ENCODE assay signal across 9 mouse cellular contexts in the genomic region with DNA sequence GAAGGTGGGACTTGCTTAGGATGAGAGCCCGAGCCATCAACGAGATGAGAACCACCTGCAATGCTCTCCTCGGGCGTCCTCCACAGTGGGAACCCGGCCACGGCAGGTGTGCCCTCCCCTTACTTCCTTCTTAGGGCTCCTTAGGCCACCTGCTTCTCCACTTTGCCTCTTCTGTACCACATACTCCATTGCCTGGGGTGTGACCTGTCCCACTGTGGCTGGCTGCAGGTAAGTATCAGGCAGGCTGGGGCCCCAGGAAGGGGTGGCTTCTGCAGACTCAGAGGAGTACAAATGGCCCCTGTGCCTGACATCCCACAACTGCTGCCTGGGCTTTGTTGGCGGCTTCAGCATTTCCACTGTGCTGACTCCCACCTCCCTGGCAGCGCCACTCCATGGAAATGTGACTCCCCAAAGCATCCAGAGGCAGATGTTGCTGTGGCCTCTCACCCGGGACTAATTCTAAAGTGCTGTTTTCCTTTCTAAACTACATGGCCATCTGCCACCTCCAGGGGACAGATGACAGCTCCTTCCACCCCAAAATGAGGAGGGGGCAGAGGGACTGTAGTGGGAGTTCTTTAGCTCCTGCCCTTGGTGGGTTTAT. TPM values are rescaled to one million over a fixed set of nuclear protein-coding genes. Genes with fewer than 3 reads are reported as not detected.
A peak's percentile ranks its signal among the peaks of the same experiment; 100 is the strongest.
DNase-seq lines count a peak whose midpoint lies in the region; ATAC-seq and TF ChIP-seq lines count a peak whose summit lies in the region.
"Had no signal": no experiment of that assay in that cellular context is flagged by ENCODE, and none has a peak within 500 bp of the region (broad histone marks: within the 10 kb centered on the region; RNA-seq: fewer than 3 reads in every experiment).

No protein-coding gene starts in this region.

- peaks cover 68% of the 10 kb centered on the region for H3K4me1 ChIP-seq in heart, embryonic 11.5 days (ENCODE audit: control insufficient read depth, insufficient read depth, low read length)
- peaks cover 100% of the 10 kb centered on the region for H3K4me1 ChIP-seq in hindbrain, embryonic 10.5 days (replicated peaks)
- peaks cover 90% of the 10 kb centered on the region for H3K4me1 ChIP-seq in midbrain, embryonic 14.5 days (ENCODE audit: control insufficient read depth, insufficient read depth, low read length)
- H3K4me1 ChIP-seq in liver, postnatal 0 days (ENCODE audit: insufficient read depth), result peaks cover 74% of the 10 kb centered on the region

- ATAC-seq in heart, embryonic 11.5 days (replicated peaks; ENCODE audit: insufficient number of reproducible peaks, low FRiP score, low TSS enrichment), result no peak
- no peak for ATAC-seq in midbrain, embryonic 14.5 days (ENCODE audit: low FRiP score, low TSS enrichment)
- ATAC-seq in monocyte, adult 5-6 weeks (replicated peaks; ENCODE audit: insufficient number of reproducible peaks, low FRiP score, low TSS enrichment, poor library complexity, severe bottlenecking), result no peak
- ATAC-seq in liver, postnatal 0 days, result no peak

- no peak overlapping the region for H3K4me3 ChIP-seq in heart, embryonic 11.5 days (ENCODE audit: low read depth, low read length)
- peak overlapping the region; percentile 43 for H3K4me3 ChIP-seq in hindbrain, embryonic 10.5 days
- no peak overlapping the region for H3K4me3 ChIP-seq in midbrain, embryonic 14.5 days (replicated peaks; ENCODE audit: low read depth, low read length)
- no peak overlapping the region for H3K4me3 ChIP-seq in liver, postnatal 0 days (ENCODE audit: low read depth, low read length)

- H3K27me3 ChIP-seq in heart, embryonic 11.5 days (ENCODE audit: control insufficient read depth, insufficient read depth, low read length), result no peaks in the 10 kb centered on the region
- H3K27me3 ChIP-seq in hindbrain, embryonic 10.5 days (ENCODE audit: insufficient read depth, poor library complexity, severe bottlenecking), result no peaks in the 10 kb centered on the region
- no peaks in the 10 kb centered on the region for H3K27me3 ChIP-seq in midbrain, embryonic 14.5 days (ENCODE audit: control insufficient read depth, insufficient read depth, low read length)
- no peaks in the 10 kb centered on the region for H3K27me3 ChIP-seq in liver, postnatal 0 days (ENCODE audit: insufficient read depth, low read length)

- TF ChIP-seq EP300 in liver, postnatal 0 days (IDR thresholded peaks at IDR 0.05; ENCODE audit: low read depth), result no peak

- no peak overlapping the region for H3K4me2 ChIP-seq in heart, embryonic 11.5 days
- H3K4me2 ChIP-seq in midbrain, embryonic 14.5 days (ENCODE audit: low read length), result peak overlapping the region; percentile 37
- no peak overlapping the region for H3K4me2 ChIP-seq in liver, postnatal 0 days (ENCODE audit: low read depth, low read length)

- H3K36me3 ChIP-seq in heart, embryonic 11.5 days (ENCODE audit: control insufficient read depth, insufficient read depth, low read length), result peaks cover 3% of the 10 kb centered on the region; the same call in 1 of the 2 replicates
- H3K36me3 ChIP-seq in hindbrain, embryonic 10.5 days, result peaks cover 56% of the 10 kb centered on the region
- H3K36me3 ChIP-seq in midbrain, embryonic 14.5 days (ENCODE audit: control insufficient read depth, insufficient read depth, low read length), result peaks cover 9% of the 10 kb centered on the region
- H3K36me3 ChIP-seq in liver, postnatal 0 days (replicated peaks; ENCODE audit: insufficient read depth, low read length), result no peaks in the 10 kb centered on the region

- H3K27ac ChIP-seq in heart, embryonic 11.5 days (ENCODE audit: low read depth, low read length), result peak overlapping the region; percentile 71
- H3K27ac ChIP-seq in hindbrain, embryonic 10.5 days, result peak overlapping the region; percentile 97
- peak overlapping the region; percentile 85 for H3K27ac ChIP-seq in midbrain, embryonic 14.5 days (replicated peaks; ENCODE audit: low read depth, low read length)
- no peak overlapping the region for H3K27ac ChIP-seq in liver, postnatal 0 days (ENCODE audit: low read depth)

- no peaks in the 10 kb centered on the region for H3K9me3 ChIP-seq in heart, embryonic 11.5 days (replicated peaks; ENCODE audit: control insufficient read depth, low read length)
- no peaks in the 10 kb centered on the region for H3K9me3 ChIP-seq in hindbrain, embryonic 10.5 days
- no peaks in the 10 kb centered on the region for H3K9me3 ChIP-seq in midbrain, embryonic 14.5 days (ENCODE audit: control insufficient read depth, low read length)
- no peaks in the 10 kb centered on the region for H3K9me3 ChIP-seq in liver, postnatal 0 days (ENCODE audit: low read length)

- no peak for TF ChIP-seq CTCF in liver, postnatal 0 days (IDR thresholded peaks at IDR 0.05; ENCODE audit: low read depth)

- WGBS in heart, embryonic 11.5 days (ENCODE audit: insufficient replicate concordance), result 58% methylated on average over 9 of the region's 9 CpGs
- WGBS in hindbrain, embryonic 10.5 days, result 41% methylated on average over 9 of the region's 9 CpGs
- 50% methylated on average over 9 of the region's 9 CpGs for WGBS in midbrain, embryonic 14.5 days
- 61% methylated on average over 9 of the region's 9 CpGs for WGBS in liver, postnatal 0 days (ENCODE audit: insufficient replicate concordance)

- H3K9ac ChIP-seq in heart, embryonic 11.5 days (ENCODE audit: low read depth, low read length), result peak overlapping the region; percentile 1; the same call in 1 of the 2 replicates
- H3K9ac ChIP-seq in midbrain, embryonic 14.5 days (replicated peaks; ENCODE audit: low read length), result no peak overlapping the region
- no peak overlapping the region for H3K9ac ChIP-seq in liver, postnatal 0 days (replicated peaks)

- no peak for DNase-seq in heart, adult 8-10 months (ENCODE audit: low spot score)
- peak; percentile 74 for DNase-seq in embryo, embryonic 10 days (ENCODE audit: low spot score)
- DNase-seq in hindbrain, embryonic 10.5 days (ENCODE audit: low spot score), result peak; percentile 75
- DNase-seq in midbrain, embryonic 14.5 days, result peak; percentile 61
- DNase-seq in urinary bladder, adult 2 months (ENCODE audit: low spot score), result no peak
- no peak for DNase-seq in liver, postnatal 0 days
- DNase-seq: lung, postnatal 4 days had no signal

RNA-seq across cellular contexts. Expression of a gene that starts 27.8 kb away (rescaled TPM):
- 20.9 and 23.5 TPM in 2 replicates for polyA plus RNA-seq in heart, embryonic 11.5 days (2014; fragmentation: Nextera tagmentation; extraction: Ambion mirVana)
- 10 to 100 TPM; 22.2 to 36.5 (median 29.1) TPM for total RNA-seq in heart, adult 8-10 months (2022)
- 39.1 and 46.4 TPM in 2 replicates for polyA plus RNA-seq in hindbrain, embryonic 10.5 days (2016; fragmentation: Nextera tagmentation; extraction: Ambion mirVana)
- 22.0 and 33.9 TPM in 2 replicates for polyA plus RNA-seq in midbrain, embryonic 14.5 days (2014; fragmentation: Nextera tagmentation; extraction: Ambion mirVana)
- polyA plus RNA-seq in urinary bladder, adult 2 months (2012; rRNA removed), result 21.4 and 33.4 TPM in 2 replicates
- total RNA-seq in monocyte, adult 5-6 weeks (2017), result 11.6 to 22.2 TPM (median 13.8 TPM) in 3 replicates
- 2.0 and 2.1 TPM in 2 replicates for polyA plus RNA-seq in liver, postnatal 0 days (2015; fragmentation: Nextera tagmentation; extraction: Ambion mirVana)

RNA-seq across cellular contexts. Expression of a gene that starts 43.6 kb away (rescaled TPM):
- 23.6 and 27.1 TPM in 2 replicates for polyA plus RNA-seq in heart, embryonic 11.5 days (2014; fragmentation: Nextera tagmentation; extraction: Ambion mirVana)
- total RNA-seq in heart, adult 8-10 months (2022), result 10 to 100 TPM; 40.7 to 45.7 (median 41.7) TPM
- polyA plus RNA-seq in hindbrain, embryonic 10.5 days (2016; fragmentation: Nextera tagmentation; extraction: Ambion mirVana), result 25.2 and 28.9 TPM in 2 replicates
- polyA plus RNA-seq in midbrain, embryonic 14.5 days (2014; fragmentation: Nextera tagmentation; extraction: Ambion mirVana), result 24.3 and 32.4 TPM in 2 replicates
- polyA plus RNA-seq in urinary bladder, adult 2 months (2012; rRNA removed), result 41.7 and 46.3 TPM in 2 replicates
- total RNA-seq in monocyte, adult 5-6 weeks (2017), result 40.0 to 69.7 TPM (median 50.1 TPM) in 3 replicates
- 7.8 and 8.0 TPM in 2 replicates for polyA plus RNA-seq in liver, postnatal 0 days (2015; fragmentation: Nextera tagmentation; extraction: Ambion mirVana)

Comparison
In these comparisons a context has a peak if more than half of its experiments do, and no peak if none do; other contexts are left out.
1. DNase-seq: peak in embryo, embryonic 10 days (single experiment), hindbrain, embryonic 10.5 days (single experiment) and midbrain, embryonic 14.5 days (single experiment); none in heart, adult 8-10 months (single experiment), urinary bladder, adult 2 months (single experiment) and liver, postnatal 0 days (single experiment).